Comparison of ENCODE assay signal across 22 mouse cellular contexts in genomic region chr1:39768017-39768416, GRCm38 (mm10). TPM values are rescaled to one million over a fixed set of nuclear protein-coding genes. Genes with fewer than 3 reads are reported as not detected.
"Had no signal": no experiment of that assay in that cellular context is flagged by ENCODE, and none has a peak within 500 bp of the region (broad histone marks: within the 10 kb centered on the region; RNA-seq: fewer than 3 reads in every experiment).

No protein-coding gene starts in this region.

- ATAC-seq: hindbrain, postnatal 0 days; intestine, embryonic 16.5 days; liver, embryonic 12.5 days had no signal

- DNase-seq: gastrocnemius, postnatal 14 days; heart, adult 2 months; heart, postnatal 14 days; heart, postnatal 36 days; kidney, adult 11 months; kidney, adult 2 months; kidney, adult 9 months; kidney, postnatal 14 days; kidney, postnatal 4 days; left cerebral cortex, postnatal 4 days had no signal

RNA-seq across cellular contexts. Expression of gene Gm3646, which starts 37.1 kb away (rescaled TPM):
- total RNA-seq: gastrocnemius, adult 18-20 months; gastrocnemius, adult 8-10 months; hematopoietic stem cell, adult 5-6 weeks; hindbrain, postnatal 0 days; layer of hippocampus, adult 2 months; layer of hippocampus, postnatal 10 days; layer of hippocampus, postnatal 25 days; left cerebral cortex, adult 2 months; left cerebral cortex, postnatal 25 days; left cerebral cortex, postnatal 4 days; liver, adult 2 months had no signal

RNA-seq across cellular contexts. Expression of gene Rfx8, which starts 47.2 kb away (rescaled TPM):
- total RNA-seq: gastrocnemius, adult 18-20 months; gastrocnemius, adult 8-10 months had no signal
